Mouse (Mus musculus) liver, postnatal 0 days (tissue): ENCODE measurements at regions not wholly inside any gene's neighbourhood (a gene's known extent, or its start where the extent isn't known, plus 50 kb on each side); places are given as distances from the start of the nearest gene placed in this dataset.
A peak's percentile ranks its signal among the peaks of the same experiment; 100 is the strongest.

Experiments used
- ATAC-seq: fragments of 200-750 bp; cut with Nextera tagmentation; 2 replicates; pipeline ENCODE4 v1.8.0; 2017; ENCODE audit warnings: mild to moderate bottlenecking, moderate library complexity
- DNase-seq: peaks from one replicate; pipeline ENCODE4 v3.0.0-alpha.2; 2016
- H3K27ac ChIP-seq: fragments of 300-500 bp; sonication (generic); 2 replicates; pipeline ENCODE4 v1.5.1; 2014; ENCODE audit warnings: antibody characterized with exemption, moderate library complexity, mild to moderate bottlenecking, low read depth
- H3K27me3 ChIP-seq: fragments of 300-500 bp; sonication (generic); 2 replicates; pipeline ENCODE4 v1.6.1; 2014; ENCODE audit warnings: low read length, control low read depth, mixed read lengths; ENCODE audit not compliant: insufficient read depth
- H3K36me3 ChIP-seq: fragments of 300-500 bp; sonication (generic); replicated peaks from 2 replicates; pipeline ENCODE4 v1.6.1; 2014; ENCODE audit warnings: mild to moderate bottlenecking, control low read depth, low read length, moderate library complexity, mixed read lengths; ENCODE audit not compliant: insufficient read depth
- H3K4me1 ChIP-seq: fragments of 300-500 bp; sonication (generic); 2 replicates; pipeline ENCODE4 v1.6.1; 2014; ENCODE audit warnings: antibody characterized with exemption, mild to moderate bottlenecking, control low read depth; ENCODE audit not compliant: insufficient read depth
- H3K4me2 ChIP-seq: fragments of 300-500 bp; sonication (generic); 2 replicates; pipeline ENCODE4 v1.6.1; 2014; ENCODE audit warnings: low read depth, mild to moderate bottlenecking, low read length, moderate library complexity, mixed read lengths
- H3K4me3 ChIP-seq: fragments of 300-500 bp; sonication (generic); 2 replicates; pipeline ENCODE4 v1.5.1; 2014; ENCODE audit warnings: low read depth, low read length
- H3K9ac ChIP-seq: fragments of 300-500 bp; sonication (generic); replicated peaks from 2 replicates; pipeline ENCODE4 v1.6.1; 2014; ENCODE audit warnings: mild to moderate bottlenecking, moderate library complexity
- H3K9me3 ChIP-seq: fragments of 300-500 bp; sonication (generic); 2 replicates; pipeline ENCODE4 v1.6.1; 2016; ENCODE audit warnings: mild to moderate bottlenecking, control low read depth, low read length, mixed read lengths
- CTCF ChIP-seq: sonication (generic); IDR thresholded peaks from 2 replicates; pipeline ENCODE4 v1.5.1; 2016; ENCODE audit warnings: antibody characterized with exemption, low read depth
- EP300 ChIP-seq: IDR thresholded peaks from 2 replicates; pipeline ENCODE4 v1.6.1; 2016; ENCODE audit warnings: antibody characterized with exemption, low read depth, mild to moderate bottlenecking
- WGBS: fragments of 180-500 bp; shearing (Covaris S2); extraction: QIAGEN DNeasy Blood & Tissue Kit; methylation state at CpG from one replicate; pipeline ENCODE4 v1.1.7; 2014; ENCODE audit not compliant: insufficient replicate concordance; 5-methylcytosine and 5-hydroxymethylcytosine counted together

DNA sequence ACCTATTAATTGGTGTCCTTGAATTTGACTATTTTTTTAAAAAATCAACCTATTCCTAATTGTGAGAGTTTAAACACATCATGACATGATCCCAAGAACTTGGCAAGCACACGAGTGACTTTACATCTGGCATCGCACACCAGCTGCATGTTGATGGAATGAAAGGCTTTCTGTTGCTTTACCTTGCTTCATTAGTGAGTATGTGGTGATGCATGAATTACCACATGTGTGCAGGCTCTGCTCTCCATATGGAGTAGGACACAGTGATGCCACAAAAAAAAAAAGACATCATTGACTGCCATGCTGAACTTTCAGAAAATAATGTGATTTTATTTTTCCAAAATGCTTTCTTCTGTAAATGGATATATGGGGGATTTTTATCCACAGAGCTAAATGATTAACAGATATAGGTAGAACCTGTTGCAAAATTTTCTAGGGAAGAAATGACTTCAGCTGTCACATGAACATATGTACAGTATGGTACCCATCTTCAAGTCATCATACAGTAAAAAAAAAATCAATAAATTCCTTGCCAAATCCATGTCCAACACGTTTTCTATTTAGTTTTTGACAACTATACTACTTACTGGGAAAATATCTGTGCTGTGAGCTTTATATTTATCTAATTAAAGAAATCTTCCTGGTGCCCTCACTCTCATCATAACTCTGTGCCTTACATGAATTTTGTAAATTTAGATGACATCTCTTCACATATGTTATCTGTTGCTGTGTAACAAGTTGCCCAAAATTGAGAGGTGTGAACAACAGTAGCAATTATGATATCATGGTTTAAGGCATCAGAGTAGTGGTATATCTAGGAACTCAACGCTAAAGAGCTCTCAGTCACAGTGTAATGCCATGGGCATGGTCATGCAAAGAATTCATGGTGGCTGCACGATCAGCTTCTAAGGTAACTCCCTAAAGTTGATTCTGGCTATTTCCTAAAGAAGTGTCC, 84.0 kb upstream of the Arrdc3 start:
- no peaks in the 10 kb centered on the region for H3K36me3 ChIP-seq
- no peaks in the 10 kb centered on the region for H3K9me3 ChIP-seq
- H3K27ac ChIP-seq: no peak overlapping the region
- no peak for ATAC-seq
- H3K9ac ChIP-seq: no peak overlapping the region
- H3K4me3 ChIP-seq: no peak overlapping the region
- no peaks in the 10 kb centered on the region for H3K4me1 ChIP-seq
- H3K27me3 ChIP-seq: no peaks in the 10 kb centered on the region
- DNase-seq: no peak
- 66% methylated on average over 5 of the region's 5 CpGs for WGBS
- no peak overlapping the region for H3K4me2 ChIP-seq
- no peak for TF ChIP-seq EP300
- no peak for TF ChIP-seq CTCF

DNA sequence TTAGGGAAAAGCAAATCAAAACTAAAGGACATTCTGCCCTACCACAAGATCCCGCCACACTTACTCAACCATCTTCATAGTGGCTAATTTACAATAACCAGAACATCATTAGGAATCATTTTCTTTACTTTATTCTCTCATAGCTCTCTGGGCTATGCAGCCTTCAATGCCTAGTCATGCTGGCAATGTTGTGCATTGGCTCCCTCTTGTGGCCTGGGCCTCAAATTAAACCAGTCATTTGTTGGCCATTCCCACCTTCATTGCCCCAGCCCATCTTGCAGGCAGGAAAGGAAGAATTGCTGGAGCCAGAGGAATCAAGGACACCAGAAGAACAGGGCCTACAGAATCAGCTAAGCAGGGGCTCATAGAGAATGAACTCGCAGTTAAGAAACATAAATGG, 77.0 kb upstream of the Arrdc3 start:
- Histone ChIP-seq H3K4me3 (no peak overlapping the region), H3K4me1 (no peaks in the 10 kb centered on the region), H3K4me2 (no peak overlapping the region), H3K36me3 (no peaks in the 10 kb centered on the region), H3K9me3 (no peaks in the 10 kb centered on the region), H3K9ac (no peak overlapping the region), H3K27me3 (no peaks in the 10 kb centered on the region), H3K27ac (no peak overlapping the region)
- DNase-seq (peak; percentile 42), ATAC-seq (no peak)
- TF ChIP-seq EP300 (no peak), CTCF (peak; percentile 66)
- WGBS: 28% methylated on average over 2 of the region's 2 CpGs

DNA sequence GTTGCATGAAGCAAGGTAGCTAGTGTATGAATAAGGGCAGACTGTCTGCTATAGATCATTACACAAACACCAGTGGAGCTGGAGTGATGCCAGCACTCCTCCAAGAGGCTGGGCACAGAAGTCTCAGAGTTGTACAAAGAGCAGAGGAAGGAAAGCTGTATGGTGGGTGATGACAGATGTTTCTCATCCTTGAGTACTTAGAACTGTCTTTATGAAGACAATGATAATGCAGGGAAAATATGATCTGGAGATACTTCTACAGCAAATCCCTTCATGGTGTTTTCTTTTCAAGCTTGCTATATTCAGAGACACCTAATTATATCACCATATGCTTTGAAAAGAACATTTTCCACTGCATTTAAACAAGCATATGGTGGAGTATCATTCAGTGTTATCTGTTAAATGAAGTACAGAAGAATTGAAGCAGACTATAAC, 56.1 kb upstream of the Arrdc3 start:
- H3K9ac ChIP-seq: no peak overlapping the region
- no peaks in the 10 kb centered on the region for H3K9me3 ChIP-seq
- no peaks in the 10 kb centered on the region for H3K36me3 ChIP-seq
- H3K4me3 ChIP-seq: no peak overlapping the region
- TF ChIP-seq EP300 (no peak), CTCF (no peak)
- H3K4me1 ChIP-seq: no peaks in the 10 kb centered on the region
- H3K27me3 ChIP-seq: no peaks in the 10 kb centered on the region
- ATAC-seq (no peak), DNase-seq (no peak)
- no peak overlapping the region for H3K27ac ChIP-seq
- H3K4me2 ChIP-seq: no peak overlapping the region
